Mouse (Mus musculus): ENCODE data around the gene Gm17783.
"Not testable (repeated sequence)": the region's sequence is repeated elsewhere in the genome, so short reads cannot be mapped to it uniquely, and the experiment has no call there.

Gene Gm17783

GRCm38 (mm10) chr16:45531950-45532349 is at the start of gene Gm17783:
Gm17783 (minus strand) TSS chr16:45532050.
- no peak for DNase-seq (ENCODE audit: low spot score in 2 of 2)

- no peak for DNase-seq (ENCODE audit: low spot score in 2 of 2)
Measured at GRCm38 (mm10) chr16:45579883-45580282, 48.0 kb upstream of the Gm17783 start.

GRCm38 (mm10) chr16:45572307-45572706 is 40.5 kb upstream of the Gm17783 start:
- no peak for DNase-seq (ENCODE audit: low spot score in 2 of 2)

GRCm38 (mm10) chr16:45561747-45562146 is 29.9 kb upstream of the Gm17783 start:
- no peak for DNase-seq (ENCODE audit: low spot score in 2 of 2)

- DNase-seq (ENCODE audit: low spot score in 2 of 2): no peak
Measured at GRCm38 (mm10) chr16:45551579-45551978, 19.7 kb upstream of the Gm17783 start.

- no peak for DNase-seq (ENCODE audit: low spot score in 2 of 2)
Measured at GRCm38 (mm10) chr16:45547982-45548381, 16.1 kb upstream of the Gm17783 start.

GRCm38 (mm10) chr16:45544341-45544740 is 12.5 kb upstream of the Gm17783 start:
- no peak for DNase-seq (ENCODE audit: low spot score in 2 of 2)

GRCm38 (mm10) chr16:45542108-45542507 is 10.3 kb upstream of the Gm17783 start:
- DNase-seq (ENCODE audit: low spot score in 2 of 2): no peak

- not testable (repeated sequence) for DNase-seq (ENCODE audit: low spot score in 2 of 2)
Measured at GRCm38 (mm10) chr16:45538342-45538741, 6.5 kb upstream of the Gm17783 start.

- DNase-seq (ENCODE audit: low spot score in 2 of 2): no peak
Measured at GRCm38 (mm10) chr16:45535009-45535408, 3.2 kb upstream of the Gm17783 start, which contains the start of gene Slc9c1. Slc9c1 (plus strand) TSS chr16:45535309.

GRCm38 (mm10) chr16:45525551-45525950 is 6.3 kb downstream of the Gm17783 start:
- DNase-seq (ENCODE audit: low spot score in 2 of 2): no peak

- DNase-seq (ENCODE audit: low spot score in 2 of 2): no peak
Measured at GRCm38 (mm10) chr16:45495326-45495725, 36.5 kb downstream of the Gm17783 start.

GRCm38 (mm10) chr16:45492927-45493326 is 38.9 kb downstream of the Gm17783 start, which contains the start of gene Gm609:
Gm609 (minus strand) TSS chr16:45492969.
- no peak for DNase-seq (ENCODE audit: low spot score in 2 of 2)

GRCm38 (mm10) chr16:45476991-45477390 is 54.9 kb downstream of the Gm17783 start:
- no peak for DNase-seq (ENCODE audit: low spot score in 2 of 2)

- not testable (repeated sequence) for DNase-seq (ENCODE audit: low spot score in 2 of 2)
Measured at GRCm38 (mm10) chr16:45471836-45472235, 60.0 kb downstream of the Gm17783 start.

Measured in frontal cortex, postnatal 25 days (tissue).